Mouse (Mus musculus): ENCODE measurements around the gene Nrxn2.

Nrxn2 gene

DNA sequence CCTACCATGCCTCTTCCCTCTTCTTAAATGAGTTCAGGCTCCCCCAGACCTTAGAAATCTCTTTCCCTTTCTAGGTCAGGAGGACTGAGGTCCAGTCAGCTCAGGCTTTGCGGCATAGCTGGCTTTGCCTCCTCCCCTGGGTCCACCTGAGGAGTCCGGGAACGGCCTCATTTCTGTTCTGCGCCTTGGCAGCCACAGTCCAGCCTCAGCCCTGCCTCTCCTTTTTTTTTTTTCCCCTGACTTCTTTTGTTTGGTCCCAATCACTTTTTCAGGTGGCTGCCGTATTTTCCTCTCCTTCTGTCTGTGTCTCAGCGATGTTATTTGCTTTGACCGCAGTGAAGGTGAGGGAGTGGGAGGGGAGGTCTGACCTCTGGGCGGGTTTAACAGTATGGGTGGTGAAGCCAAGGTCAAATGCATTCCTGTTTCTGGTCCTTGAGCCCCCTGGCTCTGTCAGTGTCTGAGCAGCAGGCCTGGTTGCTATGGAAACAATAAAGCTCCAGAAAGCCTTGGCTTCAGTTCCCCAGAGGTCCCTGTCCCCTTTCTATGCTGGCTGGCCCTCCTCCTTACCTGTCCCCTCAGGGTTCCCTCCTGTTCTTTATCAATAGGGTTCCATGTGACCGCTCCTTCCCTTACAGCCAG is 34.3 kb downstream of the Nrxn2 start:
- DNase-seq, result no peak

DNA sequence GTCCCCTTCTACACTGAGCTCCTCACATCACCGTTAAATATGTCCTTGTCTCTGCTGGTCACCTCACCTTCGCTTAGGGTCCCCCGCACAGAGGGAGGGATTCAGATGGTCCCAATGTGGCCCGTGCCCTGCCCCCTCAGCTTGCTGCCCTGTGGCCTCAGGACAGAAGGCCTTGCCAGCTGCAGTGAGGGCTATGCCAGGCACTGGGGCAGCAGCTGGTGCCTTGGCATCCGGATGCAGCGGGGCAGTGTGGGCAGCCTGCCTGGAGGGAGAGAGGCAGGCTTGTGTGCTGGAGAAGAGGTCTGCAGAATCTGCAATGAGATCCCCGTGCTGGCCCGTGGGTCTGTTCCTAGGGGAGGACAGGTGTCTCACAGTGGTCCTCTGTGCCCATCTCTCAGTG is 34.8 kb downstream of the Nrxn2 start:
- peak; percentile 69 for DNase-seq

- no peak for DNase-seq
Measured at GRCm38 (mm10) chr19:6454041-6454720, 35.6 kb downstream of the Nrxn2 start.

- no peak for DNase-seq
Measured at GRCm38 (mm10) chr19:6459504-6459903, 41.0 kb downstream of the Nrxn2 start.

DNA sequence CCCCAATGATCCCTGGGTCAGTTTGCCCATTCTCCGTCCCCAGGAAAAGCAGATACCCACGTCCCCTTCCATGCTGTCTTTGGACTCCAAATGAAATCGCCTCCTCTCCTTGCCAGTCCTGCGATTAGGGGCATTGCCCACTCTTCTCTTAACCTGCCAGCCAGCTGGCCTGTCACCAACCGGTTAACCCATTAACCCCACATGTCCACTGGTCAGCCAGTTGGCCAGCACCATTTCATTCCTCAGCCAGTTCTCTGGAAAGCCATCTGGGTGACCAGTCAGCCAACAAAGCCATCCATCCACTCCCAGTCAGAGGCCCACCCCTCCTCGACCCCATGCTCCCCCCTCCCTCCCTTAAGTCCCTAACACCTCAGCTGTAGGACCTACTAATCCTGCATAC is 44.3 kb downstream of the Nrxn2 start:
- no peak for DNase-seq

DNA sequence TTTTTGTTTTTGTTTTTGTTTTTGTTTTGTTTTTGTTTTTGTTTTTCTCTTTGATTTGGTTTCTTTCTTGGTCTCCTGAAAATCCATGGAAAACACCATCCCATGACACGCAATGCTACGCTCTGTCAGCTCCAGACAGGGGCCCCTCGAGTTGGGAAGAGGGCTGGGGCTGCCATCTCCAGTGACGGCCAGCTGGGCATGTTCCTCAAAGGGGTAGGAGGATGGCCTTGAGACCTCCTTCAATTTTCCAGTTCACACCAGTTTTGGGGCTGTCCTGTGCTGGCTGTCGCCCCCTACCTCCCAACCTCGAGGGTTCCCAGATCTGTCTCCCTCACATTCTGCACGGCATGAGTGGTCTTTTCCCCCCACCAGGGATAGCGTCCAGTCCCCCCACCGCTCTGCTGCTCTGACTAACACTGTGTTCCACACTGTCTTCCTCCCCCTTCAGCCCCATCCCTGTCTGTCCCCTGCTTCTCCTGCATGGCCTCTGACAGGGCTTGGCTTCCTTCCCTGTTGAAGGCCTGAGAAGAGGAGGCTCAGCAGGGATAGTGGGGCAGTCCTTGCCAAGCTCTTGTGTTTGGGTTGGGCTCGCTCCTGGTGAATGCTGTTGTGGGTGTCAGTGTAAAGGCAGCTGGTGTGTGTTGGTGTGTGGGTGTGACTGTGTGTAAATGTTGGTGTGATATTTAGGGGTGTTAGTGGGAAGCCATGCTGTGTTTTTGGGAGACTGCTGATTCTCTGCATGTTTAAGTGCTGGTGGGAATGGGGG is 46.0 kb downstream of the Nrxn2 start:
- peak; percentile 44 for DNase-seq

GRCm38 (mm10) chr19:6465090-6465489 is 46.6 kb downstream of the Nrxn2 start:
- no peak for DNase-seq

GRCm38 (mm10) chr19:6466945-6467344 is 48.4 kb downstream of the Nrxn2 start:
- DNase-seq, result no peak

DNA sequence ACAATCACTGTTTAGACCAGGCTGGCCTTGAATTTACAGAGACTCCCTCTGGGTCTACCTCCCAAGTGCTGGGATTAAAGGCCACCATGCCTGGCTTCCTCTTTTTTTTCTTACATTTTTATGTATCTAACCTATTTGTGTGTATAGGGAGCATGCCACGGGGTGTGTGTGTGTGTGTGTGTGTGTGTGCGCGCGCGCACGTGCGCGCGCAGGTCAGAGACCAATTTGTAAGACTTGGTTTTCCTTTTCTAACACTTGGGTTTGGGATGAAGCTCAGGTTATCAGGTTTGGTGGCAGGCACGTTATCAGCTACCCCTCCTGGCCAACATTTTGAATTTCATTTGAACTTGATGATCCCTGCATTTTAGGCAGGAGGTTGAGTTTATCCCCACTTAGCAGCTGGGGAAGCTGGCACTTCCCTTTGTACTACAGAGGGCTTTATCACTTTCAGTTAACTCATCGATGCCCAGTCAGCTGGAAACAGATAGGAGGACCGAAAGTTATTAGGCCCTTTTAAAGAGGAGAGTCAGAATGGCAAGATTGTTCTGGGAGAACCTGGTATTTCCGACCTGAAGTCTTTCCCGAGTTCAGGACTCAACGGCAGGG is 48.9 kb downstream of the Nrxn2 start:
- no peak for DNase-seq

GRCm38 (mm10) chr19:6471630-6472029 is 53.1 kb downstream of the Nrxn2 start:
- no peak for DNase-seq

DNA sequence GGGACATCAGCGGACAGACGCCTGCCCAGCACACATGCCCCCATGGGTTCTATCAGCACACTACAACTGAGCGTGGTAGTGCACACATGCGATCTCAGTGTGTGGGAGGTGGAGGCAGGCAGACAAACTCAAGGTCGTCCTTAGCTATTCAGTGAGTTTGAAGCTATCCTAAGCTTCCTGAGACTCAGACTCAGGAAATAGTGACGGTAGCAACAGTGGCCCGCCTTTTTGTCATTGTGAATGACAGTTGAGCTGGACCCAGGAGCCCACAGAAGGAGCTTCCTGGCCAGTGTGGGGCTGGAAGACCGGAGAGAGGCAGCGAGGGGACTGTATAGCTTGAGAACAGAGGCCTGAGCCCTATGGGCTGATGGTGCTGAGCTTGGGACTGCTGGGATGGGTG is 54.3 kb downstream of the Nrxn2 start:
- no peak for DNase-seq

DNA sequence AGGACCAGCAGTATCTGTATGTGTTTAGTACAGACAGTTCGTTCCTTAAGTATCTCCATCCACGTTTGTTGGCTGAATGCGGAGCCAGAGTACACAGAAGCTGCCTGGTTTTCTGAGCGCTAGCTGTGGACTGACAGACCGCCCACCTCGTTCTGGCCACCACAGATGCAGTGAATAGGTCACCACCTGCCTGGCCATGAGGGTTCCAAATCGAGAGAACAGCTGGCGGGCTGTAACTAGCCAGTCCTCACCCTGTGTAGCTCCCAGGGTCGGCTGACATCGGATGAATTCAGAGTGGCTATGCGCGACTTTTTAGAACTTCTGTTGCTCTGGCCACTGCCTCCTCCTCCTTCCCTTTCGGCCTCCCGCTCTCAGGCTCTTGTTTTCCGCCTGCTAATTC is 56.2 kb downstream of the Nrxn2 start:
- no peak for DNase-seq

- DNase-seq, result no peak
Measured at GRCm38 (mm10) chr19:6475129-6475528, 56.6 kb downstream of the Nrxn2 start.

- no peak for DNase-seq
Measured at GRCm38 (mm10) chr19:6477007-6477406, 58.5 kb downstream of the Nrxn2 start.

GRCm38 (mm10) chr19:6478566-6478965 is 60.0 kb downstream of the Nrxn2 start:
- DNase-seq, result no peak

GRCm38 (mm10) chr19:6482886-6483285 is 64.4 kb downstream of the Nrxn2 start:
- DNase-seq, result no peak

DNA sequence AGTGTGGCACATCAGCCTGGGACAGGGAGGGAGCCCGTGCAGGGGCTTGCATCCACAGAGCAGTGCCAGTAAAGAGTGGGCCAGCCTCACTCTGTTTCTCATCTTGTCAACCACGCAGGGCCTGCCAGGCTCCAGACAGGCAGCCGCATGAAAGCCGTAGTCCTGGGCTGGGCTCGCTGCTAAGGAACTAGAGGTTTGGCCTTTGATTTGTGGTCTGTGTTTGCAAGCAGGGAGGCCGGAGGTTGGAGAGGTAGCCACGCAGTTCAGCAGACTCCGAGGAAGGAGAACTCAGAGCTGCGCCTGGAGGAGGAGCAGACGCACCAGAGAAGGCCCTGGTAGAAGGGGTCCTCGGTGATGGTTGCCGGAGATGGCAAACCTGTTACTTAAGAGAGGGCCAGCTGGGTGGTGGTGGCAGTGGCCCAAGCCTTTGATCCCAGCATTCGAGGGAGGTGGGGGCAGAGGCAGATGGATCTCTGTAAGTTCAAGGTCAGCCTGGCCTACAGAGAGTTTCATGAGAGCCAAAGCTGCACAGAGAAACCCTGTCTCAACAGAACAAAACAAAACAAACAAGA is 66.6 kb downstream of the Nrxn2 start:
- DNase-seq, result no peak

- DNase-seq, result peak; percentile 92
Measured at GRCm38 (mm10) chr19:6489030-6489429, 70.5 kb downstream of the Nrxn2 start.

GRCm38 (mm10) chr19:6491538-6491937 is 73.0 kb downstream of the Nrxn2 start:
- DNase-seq, result no peak

- DNase-seq, result peak; percentile 87
Measured at GRCm38 (mm10) chr19:6492124-6492523, 73.6 kb downstream of the Nrxn2 start.

GRCm38 (mm10) chr19:6493219-6493618 is 74.7 kb downstream of the Nrxn2 start:
- DNase-seq, result no peak

DNA sequence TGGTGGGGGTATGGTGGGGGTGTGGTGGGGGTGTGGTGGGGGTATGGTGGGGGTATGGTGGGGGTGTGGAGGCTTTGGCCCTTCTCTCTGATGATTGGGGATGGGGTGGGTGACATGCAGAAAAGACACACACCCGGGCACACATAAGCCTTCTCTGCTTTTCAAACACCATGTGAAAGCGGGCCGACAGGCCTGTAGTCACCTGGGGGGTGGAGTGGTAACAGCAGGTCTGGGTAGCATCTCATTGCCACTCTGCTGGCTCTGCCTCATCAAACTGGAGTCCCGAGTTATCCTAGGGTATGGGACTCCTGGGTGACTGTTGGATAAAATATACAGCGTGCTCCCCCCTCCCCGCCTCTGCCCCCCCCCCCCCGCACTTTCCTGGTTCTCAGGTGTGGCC is 75.5 kb downstream of the Nrxn2 start:
- DNase-seq, result no peak

- DNase-seq, result no peak
Measured at GRCm38 (mm10) chr19:6494504-6495170, 76.1 kb downstream of the Nrxn2 start.
